Mouse (Mus musculus) kidney, adult 2 months (tissue): ENCODE measurements around the gene Prl7c1.
"Not testable (repeated sequence)": the region's sequence is repeated elsewhere in the genome, so short reads cannot be mapped to it uniquely, and the experiment has no call there.

Experiments
- CTCF ChIP-seq: fragments of 200-500 bp; conservative IDR thresholded peaks from 2 replicates; pipeline ENCODE4 v1.5.1; 2011; ENCODE audit warnings: low read depth, mild to moderate bottlenecking, control low read depth, low read length, moderate library complexity, mixed read lengths; ENCODE audit not compliant: insufficient read depth, insufficient read length
- POLR2A ChIP-seq: fragments of 200-500 bp; IDR thresholded peaks from one replicate; pipeline ENCODE4 v1.6.1; 2011; ENCODE audit warnings: low read depth, low read length, control low read depth

DNA sequence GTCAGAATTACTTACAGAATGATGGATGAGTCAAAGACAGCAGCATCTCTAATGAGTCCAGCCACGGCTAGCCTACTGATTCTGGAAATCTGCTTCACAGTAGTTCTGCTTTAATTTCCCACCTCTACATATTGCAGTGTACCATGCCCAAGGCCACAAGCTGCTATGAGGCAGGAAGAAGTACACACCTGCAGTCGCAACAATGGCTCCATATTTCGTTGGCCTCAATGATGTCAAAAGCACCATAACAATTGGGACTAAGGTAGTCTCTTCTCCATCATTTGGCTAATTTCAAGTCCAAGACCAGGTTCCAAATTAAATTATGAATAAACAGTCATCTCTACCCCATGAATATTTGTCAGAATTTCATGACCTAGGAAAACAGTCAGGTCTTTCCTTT is at the start of gene Prl7c1:
- not testable (repeated sequence) for TF ChIP-seq CTCF, POLR2A
